Mouse (Mus musculus): ENCODE data around the gene Zfand6. TPM values are rescaled to one million over a fixed set of nuclear protein-coding genes. Genes with fewer than 3 reads are reported as not detected.

Gene Zfand6
- total RNA-seq, 2 experiments from 2014 or later = 101 to 103 TPM

DNA sequence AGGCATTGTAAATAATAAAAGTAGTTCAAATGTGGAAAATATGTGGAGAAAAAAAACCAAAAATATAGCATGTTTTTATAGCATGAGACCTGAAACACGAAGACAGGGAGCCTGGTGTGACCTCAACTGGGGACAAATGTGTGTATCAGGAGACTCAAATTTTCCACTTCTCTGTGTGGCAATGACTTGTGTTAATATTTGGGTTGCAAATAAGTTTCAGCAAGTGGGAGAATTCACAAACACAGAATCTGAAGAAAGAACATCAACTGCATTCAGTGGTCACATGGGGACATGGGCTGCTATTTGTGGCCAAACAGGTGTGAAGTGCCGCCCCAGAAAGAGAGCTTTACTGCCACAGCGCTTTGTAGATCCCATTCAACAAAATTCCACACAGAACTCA is 93.1 kb downstream of the Zfand6 start:
- intact Hi-C loops (cut with DNase I) = loop anchor here (5.0 kb wide), 1 partner anchor 201 kb away; no protein-coding TSS in a partner anchor
- no peak for DNase-seq

DNA sequence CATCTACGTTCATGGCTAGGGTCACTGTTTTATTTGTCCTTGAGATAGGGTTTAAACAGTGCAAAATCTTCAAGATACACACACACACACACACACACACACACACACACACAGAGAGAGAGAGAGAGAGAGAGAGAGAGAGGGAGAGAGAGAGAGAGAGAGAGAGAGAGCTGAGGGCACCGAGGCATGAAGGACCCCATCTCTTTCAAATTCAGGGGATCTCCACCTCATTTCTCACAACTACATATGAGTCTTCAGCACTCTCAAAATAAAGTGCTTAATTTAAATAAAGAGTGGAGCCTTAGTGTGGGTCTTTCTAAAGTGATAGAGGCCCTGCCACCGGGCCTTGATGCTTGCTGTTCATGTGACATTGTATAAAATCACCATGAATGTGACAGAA is 93.8 kb downstream of the Zfand6 start:
- DNase-seq = no peak
- intact Hi-C loops (cut with DNase I) = loop anchor here (5.0 kb wide), 1 partner anchor 201 kb away; no protein-coding TSS in a partner anchor

GRCm38 (mm10) chr7:84594917-84595303 is 94.8 kb downstream of the Zfand6 start:
- intact Hi-C loops (cut with DNase I) = loop anchor here (2.0 to 5.0 kb wide), 3 partner anchors 156 to 202 kb away; no protein-coding TSS in a partner anchor
- no peak for DNase-seq

GRCm38 (mm10) chr7:84594087-84594916 is 95.5 kb downstream of the Zfand6 start:
- DNase-seq = no peak
- intact Hi-C loops (cut with DNase I) = loop anchor here (2.0 kb wide), 2 partner anchors 156 to 184 kb away; no protein-coding TSS in a partner anchor

DNA sequence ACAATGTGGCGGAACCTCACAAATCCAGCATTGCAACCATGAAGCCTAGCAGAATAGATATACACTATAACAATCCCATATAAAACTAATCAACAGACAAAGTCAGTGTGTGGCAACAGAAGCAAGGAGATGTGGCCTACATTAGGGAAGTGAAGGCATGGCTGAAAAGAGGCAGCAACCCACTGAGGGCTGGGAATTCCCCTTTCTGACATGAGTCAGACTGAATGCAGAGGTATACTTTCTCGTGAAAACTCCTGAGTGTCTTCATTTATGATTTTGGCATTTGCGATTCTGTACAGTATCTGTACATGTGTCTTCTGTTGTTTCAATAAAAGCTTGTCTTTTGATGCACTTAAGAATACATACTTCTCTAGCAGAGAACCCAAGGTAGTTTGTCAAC is 98.4 kb downstream of the Zfand6 start:
- intact Hi-C loops (cut with DNase I) = no loop called here
- no peak for DNase-seq

DNA sequence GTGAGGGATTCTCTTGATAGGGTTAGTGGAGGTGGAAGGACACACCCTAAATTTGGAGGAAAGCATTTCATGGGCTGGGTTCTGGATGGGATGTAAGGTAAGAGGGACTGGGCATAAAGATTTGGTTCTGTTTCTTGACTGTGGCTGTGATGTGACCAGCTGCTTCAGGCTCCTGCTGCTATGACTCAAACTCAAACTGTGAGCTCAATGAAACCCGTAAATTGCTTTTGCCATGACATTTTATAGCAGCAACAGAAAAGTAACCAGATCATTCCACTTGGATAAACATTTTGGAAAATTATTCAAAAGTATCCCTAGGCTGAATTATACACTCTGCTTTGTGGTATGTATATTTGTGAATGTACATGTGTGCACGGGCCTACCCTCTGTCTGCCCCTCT is 99.1 kb downstream of the Zfand6 start:
- intact Hi-C loops (cut with DNase I) = no loop called here

DNA sequence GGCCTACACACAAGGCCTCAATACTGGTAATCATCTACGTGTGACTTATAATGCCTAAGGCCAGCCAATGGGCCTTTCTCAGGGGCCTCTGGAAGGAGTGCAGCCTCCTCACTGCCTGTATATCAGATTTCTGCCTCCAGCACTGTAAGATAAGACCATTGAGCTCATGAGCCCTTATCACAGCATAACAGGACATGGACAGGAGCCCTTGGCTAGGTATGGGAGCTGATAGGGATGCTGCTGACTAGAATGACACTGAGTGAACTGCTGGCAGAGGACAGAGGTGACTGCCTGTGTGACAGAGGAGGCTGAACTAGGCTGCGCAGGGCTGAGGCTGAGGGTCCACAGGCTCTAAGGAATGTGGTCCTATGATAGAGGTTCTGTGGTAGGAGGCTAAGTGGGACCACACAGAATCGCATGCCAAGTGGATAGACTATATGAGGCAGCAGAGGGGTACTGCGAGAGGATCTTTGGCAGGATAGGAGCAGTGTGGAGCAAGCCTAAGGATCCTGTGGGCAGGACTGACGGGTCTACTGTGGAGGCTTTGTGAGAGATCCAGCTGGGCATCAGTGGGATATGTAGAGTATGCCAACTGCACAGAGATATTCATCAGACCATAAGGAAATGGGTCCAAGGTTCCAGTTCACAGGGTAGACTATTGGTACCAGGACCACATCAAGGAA is 102.5 kb downstream of the Zfand6 start:
- DNase-seq = no peak
- intact Hi-C loops (cut with DNase I) = no loop called here

More for the DNA sequence above, 99.1 kb downstream of the Zfand6 start:
- DNase-seq = no peak

DNA sequence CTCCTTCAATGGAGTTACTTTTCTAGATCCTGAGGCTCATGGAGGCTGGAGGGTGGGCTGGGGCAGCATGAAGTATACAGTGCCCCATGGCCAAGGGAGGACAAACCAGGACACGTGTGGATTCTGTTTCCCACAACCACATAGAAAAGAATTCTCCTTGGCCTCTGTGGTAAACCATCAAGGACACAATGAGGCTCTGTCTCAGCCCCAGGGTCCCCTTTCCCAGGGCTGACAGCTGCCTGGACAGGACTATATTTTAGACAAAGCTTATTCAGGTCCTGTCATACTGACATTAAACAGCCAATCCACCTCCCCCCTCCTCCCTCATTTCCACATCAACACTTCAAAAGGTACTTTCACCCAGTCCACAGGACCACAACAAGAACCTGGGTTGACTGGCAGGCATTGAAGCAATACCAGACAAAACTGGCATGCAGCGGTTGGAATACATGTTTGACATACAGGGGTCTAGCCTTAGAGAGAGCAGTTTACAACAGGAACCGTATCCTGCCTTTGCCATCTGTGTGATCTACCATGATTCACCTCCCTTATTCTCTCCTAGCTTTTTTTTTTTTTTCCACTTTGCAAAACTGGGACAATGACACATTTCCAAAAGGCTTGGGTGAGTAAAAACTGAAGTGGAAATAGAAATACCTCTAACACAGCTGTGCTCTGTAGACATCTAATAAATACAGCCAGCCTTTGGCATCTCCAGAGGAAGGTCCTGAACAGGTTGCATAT is 103.2 kb downstream of the Zfand6 start:
- no peak for DNase-seq
- intact Hi-C loops (cut with DNase I) = no loop called here

GRCm38 (mm10) chr7:84585086-84585485 is 104.7 kb downstream of the Zfand6 start:
- intact Hi-C loops (cut with DNase I) = no loop called here
- DNase-seq = no peak

DNA sequence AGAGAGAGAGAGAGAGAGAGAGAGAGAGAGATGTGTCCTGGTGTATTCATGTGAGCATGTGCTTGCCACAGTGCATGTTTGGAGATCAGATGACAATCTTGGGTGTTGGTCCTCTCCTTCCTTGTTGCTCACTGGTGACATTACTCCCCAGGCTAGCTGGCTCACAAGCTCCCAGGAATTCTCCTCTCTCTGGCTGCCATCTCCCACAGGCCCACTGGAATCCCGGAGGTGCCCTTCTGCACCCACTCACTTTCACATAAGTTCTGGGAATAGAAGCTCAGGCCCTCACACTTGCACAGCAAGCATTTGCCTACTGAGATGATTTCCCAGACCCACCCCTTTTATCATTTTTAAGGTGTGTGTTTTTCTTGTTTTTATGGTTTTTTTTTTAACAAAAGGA is 110.0 kb downstream of the Zfand6 start:
- no peak for DNase-seq
- intact Hi-C loops (cut with DNase I) = no loop called here

GRCm38 (mm10) chr7:84578841-84579240 is 110.9 kb downstream of the Zfand6 start:
- intact Hi-C loops (cut with DNase I) = no loop called here
- no peak for DNase-seq

- intact Hi-C loops (cut with DNase I) = no loop called here
- DNase-seq = no peak
Measured at GRCm38 (mm10) chr7:84577034-84577433, 112.7 kb downstream of the Zfand6 start.

- no peak for DNase-seq
- intact Hi-C loops (cut with DNase I) = no loop called here
Measured at GRCm38 (mm10) chr7:84566200-84566599, 123.6 kb downstream of the Zfand6 start.

DNA sequence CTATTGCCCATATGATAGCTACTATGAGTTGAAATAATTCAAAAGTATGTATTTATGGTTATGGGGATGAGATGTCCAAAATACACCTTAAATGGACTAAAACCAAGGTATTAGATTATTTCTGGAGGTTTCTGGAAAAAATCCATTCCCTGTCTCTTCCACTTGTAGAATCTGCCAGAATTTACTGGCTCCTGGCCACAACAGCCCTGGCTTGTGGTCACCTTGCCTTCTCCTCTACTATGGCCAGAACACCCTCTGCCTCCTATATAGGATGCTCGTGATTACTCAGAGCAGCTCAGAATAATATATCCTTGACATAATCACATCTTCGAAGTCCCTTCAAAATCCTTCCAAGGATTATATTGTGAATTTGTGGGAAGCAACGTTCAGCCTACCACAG is 125.5 kb downstream of the Zfand6 start:
- intact Hi-C loops (cut with DNase I) = no loop called here
- no peak for DNase-seq

Other genes with a start within 250 kb of the Zfand6 start
- gene Gm2115, start 161.0 kb downstream of the Zfand6 start, total RNA-seq (2021) = under 1 TPM; 0.07 to 0.10 TPM
- 1 to 10 TPM; 1.3 to 2.0 TPM for gene Fah, start 83.2 kb downstream of the Zfand6 start, total RNA-seq (2021)
- gene Olfr291, start 163.6 kb upstream of the Zfand6 start, total RNA-seq (2021) = not detected

Data from gastrocnemius, postnatal 36 days (tissue).